Mouse (Mus musculus): ENCODE results near the gene Nt5c3b. TPM values are rescaled to one million over a fixed set of nuclear protein-coding genes. Genes with fewer than 3 reads are reported as not detected.

Gene Nt5c3b
- polyA plus RNA-seq, 1 experiment from 2014 or later, result 156 TPM

DNA sequence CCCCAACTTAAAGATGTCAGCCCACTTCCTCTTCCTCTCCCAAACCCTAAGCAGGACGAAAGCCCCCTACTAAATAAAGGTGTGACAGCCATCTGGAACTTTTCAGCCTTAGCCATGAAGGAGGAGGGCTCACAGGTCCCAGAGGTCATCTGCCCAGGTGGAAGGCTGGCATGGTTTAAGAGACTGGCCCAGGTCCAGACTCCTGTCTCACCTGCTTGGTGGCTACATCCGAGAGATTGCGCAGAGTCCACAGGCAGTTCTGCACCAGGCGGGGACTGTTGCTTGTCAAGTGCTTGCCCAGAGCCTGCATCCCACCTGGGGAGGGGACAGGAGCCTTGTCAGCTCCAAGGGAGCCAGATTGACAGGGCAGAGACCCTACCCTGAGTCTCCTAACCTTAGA is 62.3 kb downstream of the Nt5c3b start:
- no peak for DNase-seq (ENCODE audit: low spot score)
- H3K36me3 ChIP-seq (replicated peaks), result peaks cover 90% of the 10 kb centered on the region
- 93% methylated on average over 4 of the region's 4 CpGs for WGBS
- H3K9me3 ChIP-seq, result no peaks in the 10 kb centered on the region
- no peak overlapping the region for H3K4me3 ChIP-seq
- no peaks in the 10 kb centered on the region; the same call in 1 of the 2 replicates for H3K4me1 ChIP-seq
- no peaks in the 10 kb centered on the region for H3K27me3 ChIP-seq (replicated peaks; ENCODE audit: low read depth, poor library complexity, severe bottlenecking)
- no peak overlapping the region for H3K27ac ChIP-seq (replicated peaks)

GRCm38 (mm10) chr11:100378446-100378845 is 63.2 kb downstream of the Nt5c3b start:
- WGBS, result 85% methylated on average over 5 of the region's 5 CpGs
- Histone ChIP-seq H3K9me3 (no peaks in the 10 kb centered on the region), H3K36me3 (replicated peaks) (peaks cover 89% of the 10 kb centered on the region), H3K27me3 (replicated peaks; ENCODE audit: low read depth, poor library complexity, severe bottlenecking) (no peaks in the 10 kb centered on the region), H3K4me1 (no peaks in the 10 kb centered on the region; the same call in 1 of the 2 replicates), H3K4me3 (no peak overlapping the region), H3K27ac (replicated peaks) (no peak overlapping the region)
- DNase-seq (ENCODE audit: low spot score), result no peak

- H3K9me3 ChIP-seq, result no peaks in the 10 kb centered on the region
- 95% methylated on average over 14 of the region's 14 CpGs for WGBS
- H3K4me3 ChIP-seq, result no peak overlapping the region
- H3K27ac ChIP-seq (replicated peaks), result no peak overlapping the region
- no peaks in the 10 kb centered on the region; the same call in 1 of the 2 replicates for H3K4me1 ChIP-seq
- no peak for DNase-seq (ENCODE audit: low spot score)
- H3K36me3 ChIP-seq (replicated peaks), result peaks cover 89% of the 10 kb centered on the region
- no peaks in the 10 kb centered on the region for H3K27me3 ChIP-seq (replicated peaks; ENCODE audit: low read depth, poor library complexity, severe bottlenecking)
These were observed 63.6 kb downstream of the Nt5c3b start for GRCm38 (mm10) chr11:100377989-100378388.

GRCm38 (mm10) chr11:100376746-100377389 is 64.7 kb downstream of the Nt5c3b start:
- Histone ChIP-seq H3K27ac (replicated peaks) (no peak overlapping the region), H3K4me1 (peaks cover 6% of the 10 kb centered on the region), H3K4me3 (no peak overlapping the region), H3K36me3 (replicated peaks) (peaks cover 89% of the 10 kb centered on the region), H3K27me3 (replicated peaks; ENCODE audit: low read depth, poor library complexity, severe bottlenecking) (no peaks in the 10 kb centered on the region), H3K9me3 (no peaks in the 10 kb centered on the region)
- DNase-seq (ENCODE audit: low spot score), result no peak
- 92% methylated on average over 21 of the region's 21 CpGs for WGBS

DNA sequence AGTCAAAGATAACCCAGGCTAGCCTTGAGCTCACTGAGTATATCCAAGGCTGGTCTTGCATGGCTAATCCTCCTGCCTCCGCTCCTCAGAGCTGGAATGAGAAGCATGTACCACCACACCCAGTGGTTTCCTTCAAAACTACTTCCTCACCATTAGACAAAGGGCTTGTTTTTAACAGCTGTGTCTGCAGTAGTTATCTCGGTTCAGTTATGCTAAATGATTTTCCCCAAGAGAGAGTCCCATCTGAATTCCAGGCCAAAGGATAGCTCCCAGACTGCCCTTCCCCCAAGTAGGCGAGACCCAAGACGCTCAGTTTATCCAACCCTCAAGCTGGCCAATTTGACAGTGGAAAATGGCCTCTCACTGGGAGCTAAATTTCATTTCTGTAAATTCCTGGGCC is 65.6 kb downstream of the Nt5c3b start:
- H3K27ac ChIP-seq (replicated peaks), result no peak overlapping the region
- H3K36me3 ChIP-seq (replicated peaks), result peaks cover 90% of the 10 kb centered on the region
- WGBS, result 77% methylated on average over 4 of the region's 4 CpGs
- peaks cover 8% of the 10 kb centered on the region for H3K4me1 ChIP-seq
- no peak overlapping the region for H3K4me3 ChIP-seq
- no peaks in the 10 kb centered on the region for H3K9me3 ChIP-seq
- no peak for DNase-seq (ENCODE audit: low spot score)
- no peaks in the 10 kb centered on the region for H3K27me3 ChIP-seq (replicated peaks; ENCODE audit: low read depth, poor library complexity, severe bottlenecking)

DNA sequence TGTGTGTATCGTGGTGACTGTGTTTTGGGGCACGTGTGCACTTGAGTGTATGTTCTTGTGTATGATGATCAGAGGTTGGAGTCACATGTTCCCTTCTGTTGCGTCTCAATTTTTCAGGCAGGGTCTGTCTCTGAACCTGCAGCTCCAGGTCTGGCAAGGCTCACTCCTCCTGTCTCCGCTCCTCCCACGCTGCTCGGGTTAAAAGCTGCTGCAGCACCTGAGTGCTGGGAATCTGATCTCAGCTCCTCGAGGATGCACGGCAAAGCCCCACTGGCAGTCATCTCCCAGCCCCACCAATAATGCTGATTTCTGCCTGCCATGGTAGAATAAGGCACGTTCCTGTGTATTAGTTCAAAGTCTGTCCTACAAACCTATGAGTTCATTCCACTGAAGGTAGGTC is 66.5 kb downstream of the Nt5c3b start:
- DNase-seq (ENCODE audit: low spot score), result no peak
- WGBS, result 89% methylated on average over 9 of the region's 9 CpGs
- Histone ChIP-seq H3K4me3 (no peak overlapping the region), H3K4me1 (peaks cover 8% of the 10 kb centered on the region), H3K27me3 (replicated peaks; ENCODE audit: low read depth, poor library complexity, severe bottlenecking) (no peaks in the 10 kb centered on the region), H3K36me3 (replicated peaks) (peaks cover 89% of the 10 kb centered on the region), H3K27ac (replicated peaks) (no peak overlapping the region), H3K9me3 (no peaks in the 10 kb centered on the region)

Small RNA genes within 50 kb of the gene (microRNA-seq; reads per million reads assigned to microRNA genes)
- not detected for gene Gm27374
- not detected for gene Mir7116

Other genes with a start within 250 kb of the Nt5c3b start
- gene Krt9, start 248.6 kb downstream of the Nt5c3b start, polyA plus RNA-seq (2016; fragmentation: Nextera tagmentation; extraction: Ambion mirVana), result not detected in 2 replicates
- 12.0 and 16.1 TPM in 2 replicates for gene Krt14, start 234.3 kb downstream of the Nt5c3b start, polyA plus RNA-seq (2016; fragmentation: Nextera tagmentation; extraction: Ambion mirVana)
- not detected in 2 replicates for gene Krt16, start 192.9 kb downstream of the Nt5c3b start, polyA plus RNA-seq (2016; fragmentation: Nextera tagmentation; extraction: Ambion mirVana)
- gene Krt17, start 180.8 kb downstream of the Nt5c3b start, polyA plus RNA-seq (2016; fragmentation: Nextera tagmentation; extraction: Ambion mirVana), result 0.28 and 0.67 TPM in 2 replicates
- not detected in 2 replicates for gene Krt42, start 171.9 kb downstream of the Nt5c3b start, polyA plus RNA-seq (2016; fragmentation: Nextera tagmentation; extraction: Ambion mirVana)
- 1,675 and 1,681 TPM in 2 replicates for gene Eif1, start 121.9 kb downstream of the Nt5c3b start, polyA plus RNA-seq (2016; fragmentation: Nextera tagmentation; extraction: Ambion mirVana)
- gene Gast, start 107.4 kb downstream of the Nt5c3b start, polyA plus RNA-seq (2016; fragmentation: Nextera tagmentation; extraction: Ambion mirVana), result 0.37 TPM in 1 of 2 replicates, not detected in the other
- 14.0 and 14.2 TPM in 2 replicates for gene Hap1, start 85.7 kb downstream of the Nt5c3b start, polyA plus RNA-seq (2016; fragmentation: Nextera tagmentation; extraction: Ambion mirVana)
- 45.8 and 52.6 TPM in 2 replicates for gene Jup, start 44.0 kb downstream of the Nt5c3b start, polyA plus RNA-seq (2016; fragmentation: Nextera tagmentation; extraction: Ambion mirVana)
- 34.1 and 34.9 TPM in 2 replicates for gene P3h4, start 27.0 kb downstream of the Nt5c3b start, polyA plus RNA-seq (2016; fragmentation: Nextera tagmentation; extraction: Ambion mirVana)
- gene Fkbp10, start 26.1 kb downstream of the Nt5c3b start, polyA plus RNA-seq (2016; fragmentation: Nextera tagmentation; extraction: Ambion mirVana), result 61.4 and 67.0 TPM in 2 replicates
- 0.75 and 0.98 TPM in 2 replicates for gene Klhl10, start 109 bp upstream of the Nt5c3b start, polyA plus RNA-seq (2016; fragmentation: Nextera tagmentation; extraction: Ambion mirVana)
- gene Klhl11, start 30.9 kb upstream of the Nt5c3b start, polyA plus RNA-seq (2016; fragmentation: Nextera tagmentation; extraction: Ambion mirVana), result 7.4 and 8.5 TPM in 2 replicates
- gene Acly, start 86.2 kb upstream of the Nt5c3b start, polyA plus RNA-seq (2016; fragmentation: Nextera tagmentation; extraction: Ambion mirVana), result 291 and 321 TPM in 2 replicates
- gene Ttc25, start 103.8 kb upstream of the Nt5c3b start, polyA plus RNA-seq (2016; fragmentation: Nextera tagmentation; extraction: Ambion mirVana), result 1.4 and 1.7 TPM in 2 replicates
- 21.3 and 25.1 TPM in 2 replicates for gene Cnp, start 133.1 kb upstream of the Nt5c3b start, polyA plus RNA-seq (2016; fragmentation: Nextera tagmentation; extraction: Ambion mirVana)
- 77.2 and 81.4 TPM in 2 replicates for gene Nkiras2, start 177.4 kb upstream of the Nt5c3b start, polyA plus RNA-seq (2016; fragmentation: Nextera tagmentation; extraction: Ambion mirVana)
- 272 and 279 TPM in 2 replicates for gene Dnajc7, start 178.4 kb upstream of the Nt5c3b start, polyA plus RNA-seq (2016; fragmentation: Nextera tagmentation; extraction: Ambion mirVana)

Data from embryonic facial prominence, embryonic 10.5 days (tissue).